8 mouse cellular contexts compared by ENCODE assay signal in the genomic region with DNA sequence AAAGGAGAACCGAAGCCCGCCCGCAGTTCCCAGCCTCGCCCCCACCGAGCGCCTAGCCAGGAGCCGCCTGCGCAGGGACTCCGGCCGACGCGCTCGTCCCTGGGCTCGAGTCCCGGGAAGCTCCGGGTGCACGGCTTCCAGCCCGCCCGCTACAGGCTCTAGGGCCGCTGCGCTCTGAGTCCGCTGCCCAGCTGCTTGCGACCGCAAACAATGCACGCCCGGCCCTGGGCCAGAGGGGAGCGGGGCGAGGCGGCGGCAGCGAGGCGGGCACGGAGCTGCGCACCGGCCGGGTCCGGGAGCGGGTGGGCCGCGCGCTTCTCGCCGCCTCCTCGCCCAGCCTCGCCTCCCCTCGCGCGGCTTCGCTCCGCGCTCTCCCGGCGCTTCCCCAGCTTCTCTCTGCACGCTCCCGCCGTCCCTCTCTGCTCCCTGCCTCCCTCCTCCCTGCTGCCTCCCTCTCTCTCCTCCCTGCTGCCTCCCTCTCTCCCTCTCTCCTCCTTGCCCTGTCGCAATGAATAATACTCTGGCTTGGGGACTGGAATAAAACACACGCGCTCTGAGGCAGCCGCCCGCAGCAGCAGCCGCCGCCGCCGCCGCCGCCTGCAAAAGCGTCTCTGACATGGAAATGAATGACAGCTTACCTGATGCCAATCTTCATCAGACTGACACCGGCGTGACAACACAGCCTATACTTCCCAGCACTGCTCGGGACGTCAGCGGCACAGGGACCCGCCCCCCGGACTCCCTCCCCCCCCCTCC. TPM values are rescaled to one million over a fixed set of nuclear protein-coding genes. Genes with fewer than 3 reads are reported as not detected.
DNase-seq lines count a peak whose midpoint lies in the region; ATAC-seq and TF ChIP-seq lines count a peak whose summit lies in the region.

No protein-coding gene starts in this region.

- peak; percentile 11 for DNase-seq in thymus, adult 2 months
- DNase-seq in thymus, postnatal 0 days (ENCODE audit: low spot score) = no peak
- peak; percentile 82 for DNase-seq in heart, adult 18-20 months
- DNase-seq in left cerebral cortex, postnatal 25 days (ENCODE audit: low spot score in 2 of 2) = peak; percentile 85 to 90
- DNase-seq in skeletal muscle tissue, adult 2 months (ENCODE audit: low read depth, low spot score) = peak; percentile 86

- WGBS in thymus, adult 2 months = under 1% methylated on average over 70 of the region's 75 CpGs
- WGBS in embryonic facial prominence, embryonic 12.5 days = under 1% methylated on average over 45 of the region's 75 CpGs
- under 1% methylated on average over 65 of the region's 75 CpGs for WGBS in intestine, postnatal 0 days

- peak; percentile 22; the same call in 1 of the 2 replicates for TF ChIP-seq CTCF in thymus, adult 2 months (IDR thresholded peaks at IDR 0.05; ENCODE audit: borderline replicate concordance, control insufficient read depth, extremely low read depth, insufficient read depth, low read length, poor library complexity)
- no peak for TF ChIP-seq CTCF in intestine, postnatal 0 days (IDR thresholded peaks at IDR 0.05; ENCODE audit: low read depth)

- ATAC-seq in embryonic facial prominence, embryonic 12.5 days (ENCODE audit: insufficient number of reproducible peaks, insufficient read depth, low FRiP score, low TSS enrichment) = peak; percentile 86
- ATAC-seq in intestine, postnatal 0 days = peak; percentile 77
- peak; percentile 23 for ATAC-seq in megakaryocyte progenitor cell, adult 5-6 weeks (replicated peaks; ENCODE audit: poor library complexity)

- H3K4me1 ChIP-seq in thymus, adult 2 months (replicated peaks; ENCODE audit: control insufficient read depth, insufficient read depth, low read length) = peaks cover 18% of the 10 kb centered on the region
- peaks cover 29% of the 10 kb centered on the region for H3K4me1 ChIP-seq in embryonic facial prominence, embryonic 12.5 days
- H3K4me1 ChIP-seq in intestine, postnatal 0 days (replicated peaks; ENCODE audit: control insufficient read depth, insufficient read depth, low read length) = no peaks in the 10 kb centered on the region

- peak overlapping the region; percentile 97 for H3K9ac ChIP-seq in embryonic facial prominence, embryonic 12.5 days
- H3K9ac ChIP-seq in intestine, postnatal 0 days (ENCODE audit: low read depth, low read length) = peak overlapping the region; percentile 70

- intact Hi-C loops in left cerebral cortex, postnatal 25 days (cut with DNase I) = loop anchor here (1.0 to 5.0 kb wide), 5 partner anchors 92 to 249 kb away; no protein-coding TSS in a partner anchor

- no peaks in the 10 kb centered on the region for H3K9me3 ChIP-seq in embryonic facial prominence, embryonic 12.5 days
- H3K9me3 ChIP-seq in intestine, postnatal 0 days (ENCODE audit: control insufficient read depth) = no peaks in the 10 kb centered on the region

- H3K36me3 ChIP-seq in thymus, adult 2 months (ENCODE audit: control insufficient read depth, insufficient read depth, low read length) = no peaks in the 10 kb centered on the region
- H3K36me3 ChIP-seq in embryonic facial prominence, embryonic 12.5 days = no peaks in the 10 kb centered on the region
- no peaks in the 10 kb centered on the region for H3K36me3 ChIP-seq in intestine, postnatal 0 days (ENCODE audit: control insufficient read depth, insufficient read depth)

- peaks cover 25% of the 10 kb centered on the region for H3K27me3 ChIP-seq in thymus, adult 2 months (ENCODE audit: control insufficient read depth, insufficient read depth, low read length)
- no peaks in the 10 kb centered on the region for H3K27me3 ChIP-seq in embryonic facial prominence, embryonic 12.5 days
- peaks cover 26% of the 10 kb centered on the region for H3K27me3 ChIP-seq in intestine, postnatal 0 days (replicated peaks; ENCODE audit: control insufficient read depth, insufficient read depth, low read length)

- peak overlapping the region; percentile 46 for H3K4me3 ChIP-seq in thymus, adult 2 months (ENCODE audit: control insufficient read depth, insufficient read depth, low read length)
- peak overlapping the region; percentile 87 for H3K4me3 ChIP-seq in embryonic facial prominence, embryonic 12.5 days
- H3K4me3 ChIP-seq in intestine, postnatal 0 days (ENCODE audit: low read depth, low read length) = peak overlapping the region; percentile 70

- no peak for TF ChIP-seq POLR2A in thymus, adult 2 months (IDR thresholded peaks at IDR 0.05; ENCODE audit: control insufficient read depth, extremely low read depth, insufficient read depth, low read length, poor library complexity)

- no peak overlapping the region for H3K27ac ChIP-seq in thymus, adult 2 months (ENCODE audit: control insufficient read depth, insufficient read depth, low read length)
- peak overlapping the region; percentile 99 for H3K27ac ChIP-seq in embryonic facial prominence, embryonic 12.5 days
- peak overlapping the region; percentile 88 for H3K27ac ChIP-seq in intestine, postnatal 0 days (ENCODE audit: low read depth, low read length)

- peak overlapping the region; percentile 84 for H3K4me2 ChIP-seq in embryonic facial prominence, embryonic 12.5 days (replicated peaks)
- H3K4me2 ChIP-seq in intestine, postnatal 0 days (replicated peaks; ENCODE audit: low read depth) = peak overlapping the region; percentile 98

RNA-seq across cellular contexts. Expression of a gene that starts 0.4 kb away (rescaled TPM):
- polyA plus RNA-seq in thymus, adult 2 months (2012; rRNA removed) = 3.1 and 3.2 TPM in 2 replicates
- 0.91 and 1.3 TPM in 2 replicates for polyA plus RNA-seq in thymus, postnatal 0 days (2015; fragmentation: Nextera tagmentation; extraction: Ambion mirVana)
- 18.8 and 20.8 TPM in 2 replicates for polyA plus RNA-seq in embryonic facial prominence, embryonic 12.5 days (2016; fragmentation: Nextera tagmentation; extraction: Ambion mirVana)
- total RNA-seq in heart, adult 18-20 months (2021) = 10 to 100 TPM in 1 of 2 experiments, 1 to 10 TPM in 1; 6.8 to 10.0 TPM
- polyA plus RNA-seq in intestine, postnatal 0 days (2015; fragmentation: Nextera tagmentation; extraction: Ambion mirVana) = 2.4 and 2.8 TPM in 2 replicates
- 10 to 100 TPM; 76.7 to 78.9 TPM for total RNA-seq in left cerebral cortex, postnatal 25 days (2021)
- 0.20 TPM in 1 of 2 replicates, not detected in the other for total RNA-seq in megakaryocyte progenitor cell, adult 5-6 weeks (2015)
- total RNA-seq in megakaryocyte progenitor cell, adult 5-6 weeks (2017) = not detected in 2 replicates

Comparison
In these comparisons a context has a peak if more than half of its experiments do, and no peak if none do; other contexts are left out.
1. ATAC-seq: peak in every context shown above with its lines; median percentile 86 in embryonic facial prominence, embryonic 12.5 days; 77 in intestine, postnatal 0 days; 23 in megakaryocyte progenitor cell, adult 5-6 weeks.